Mouse (Mus musculus): ENCODE results near the gene Tapt1.
A peak's percentile ranks its signal among the peaks of the same experiment; 100 is the strongest.

The Tapt1 gene

GRCm38 (mm10) chr5:44233933-44234332, 7.5 kb upstream of the Tapt1 start:
- no peak for DNase-seq (ENCODE audit: low spot score in 2 of 2)

GRCm38 (mm10) chr5:44228756-44229155, 2.3 kb upstream of the Tapt1 start:
- no peak for DNase-seq (ENCODE audit: low spot score in 2 of 2)

- DNase-seq (ENCODE audit: low spot score in 2 of 2), result no peak
Observed at GRCm38 (mm10) chr5:44228323-44228722, 1.9 kb upstream of the Tapt1 start.

- no peak for DNase-seq (ENCODE audit: low spot score in 2 of 2)
Observed at GRCm38 (mm10) chr5:44227462-44227840, 1.0 kb upstream of the Tapt1 start.

- DNase-seq (ENCODE audit: low spot score in 2 of 2), result peak; percentile 13 to 34
Observed at GRCm38 (mm10) chr5:44225911-44226520, 410 bp downstream of the Tapt1 start.

- no peak for DNase-seq (ENCODE audit: low spot score in 2 of 2)
Observed at GRCm38 (mm10) chr5:44224916-44225600, 1.4 kb downstream of the Tapt1 start.

- DNase-seq (ENCODE audit: low spot score in 2 of 2), result peak in 1 of 2 experiments; percentile 20
Observed at GRCm38 (mm10) chr5:44224251-44224650, 2.2 kb downstream of the Tapt1 start.

- no peak for DNase-seq (ENCODE audit: low spot score in 2 of 2)
Observed at GRCm38 (mm10) chr5:44223341-44223881, 3.0 kb downstream of the Tapt1 start.

GRCm38 (mm10) chr5:44220430-44220829, 6.0 kb downstream of the Tapt1 start:
- no peak for DNase-seq (ENCODE audit: low spot score in 2 of 2)

- no peak for DNase-seq (ENCODE audit: low spot score in 2 of 2)
Observed at GRCm38 (mm10) chr5:44219871-44220270, 6.6 kb downstream of the Tapt1 start.

GRCm38 (mm10) chr5:44218483-44218882, 7.9 kb downstream of the Tapt1 start:
- DNase-seq (ENCODE audit: low spot score in 2 of 2), result no peak

GRCm38 (mm10) chr5:44217685-44218041, 8.8 kb downstream of the Tapt1 start:
- no peak for DNase-seq (ENCODE audit: low spot score in 2 of 2)

GRCm38 (mm10) chr5:44217041-44217684, 9.3 kb downstream of the Tapt1 start:
- no peak for DNase-seq (ENCODE audit: low spot score in 2 of 2)

GRCm38 (mm10) chr5:44215118-44215517, 11.3 kb downstream of the Tapt1 start:
- no peak for DNase-seq (ENCODE audit: low spot score in 2 of 2)

- DNase-seq (ENCODE audit: low spot score in 2 of 2), result no peak
Observed at GRCm38 (mm10) chr5:44214025-44214424, 12.4 kb downstream of the Tapt1 start.

- DNase-seq (ENCODE audit: low spot score in 2 of 2), result no peak
Observed at GRCm38 (mm10) chr5:44213391-44213790, 13.0 kb downstream of the Tapt1 start.

GRCm38 (mm10) chr5:44211818-44212465, 14.5 kb downstream of the Tapt1 start:
- no peak for DNase-seq (ENCODE audit: low spot score in 2 of 2)

- no peak for DNase-seq (ENCODE audit: low spot score in 2 of 2)
Observed at GRCm38 (mm10) chr5:44207286-44207685, 19.1 kb downstream of the Tapt1 start.

- no peak for DNase-seq (ENCODE audit: low spot score in 2 of 2)
Observed at GRCm38 (mm10) chr5:44206651-44207050, 19.8 kb downstream of the Tapt1 start.

- DNase-seq (ENCODE audit: low spot score in 2 of 2), result no peak
Observed at GRCm38 (mm10) chr5:44203410-44203809, 23.0 kb downstream of the Tapt1 start.

GRCm38 (mm10) chr5:44201665-44202064, 24.8 kb downstream of the Tapt1 start:
- DNase-seq (ENCODE audit: low spot score in 2 of 2), result no peak

GRCm38 (mm10) chr5:44199109-44199508, 27.3 kb downstream of the Tapt1 start:
- DNase-seq (ENCODE audit: low spot score in 2 of 2), result no peak

Data from frontal cortex, postnatal 10 days (tissue).